Mouse (Mus musculus) testis, adult 2 months (tissue): Measurements from ENCODE around the gene Cnot11.

Experiments
- CTCF ChIP-seq: fragments of 200-500 bp; IDR thresholded peaks from 2 replicates; pipeline ENCODE4 v1.5.1; 2012; ENCODE audit warnings: low read depth, mild to moderate bottlenecking, inconsistent platforms, low read length, moderate library complexity; ENCODE audit not compliant: control insufficient read depth, insufficient read depth, insufficient replicate concordance
- POLR2A ChIP-seq: fragments of 200-500 bp; IDR thresholded peaks from 2 replicates; pipeline ENCODE4 v1.6.1; 2012; ENCODE audit warnings: low read depth, mild to moderate bottlenecking, inconsistent platforms, low read length, moderate library complexity; ENCODE audit not compliant: control insufficient read depth

GRCm38 (mm10) chr1:39525763-39526162, 9.0 kb upstream of the Cnot11 start:
- no peak for TF ChIP-seq POLR2A
- TF ChIP-seq CTCF: no peak
